Comparison of ENCODE assay signal across 22 mouse cellular contexts in genomic region chr10:12591946-12592345, GRCm38 (mm10).
A peak's percentile ranks its signal among the peaks of the same experiment; 100 is the strongest.
DNase-seq lines count a peak whose midpoint lies in the region; ATAC-seq and TF ChIP-seq lines count a peak whose summit lies in the region.
"Had no signal": no experiment of that assay in that cellular context is flagged by ENCODE, and none has a peak within 500 bp of the region (broad histone marks: within the 10 kb centered on the region; RNA-seq: fewer than 3 reads in every experiment).

No protein-coding gene starts in this region.

- WGBS in liver, adult 2 months: 65% methylated on average over 5 of the region's 5 CpGs
- WGBS in liver, embryonic 11.5 days: 68% methylated on average over 5 of the region's 5 CpGs
- 19% methylated on average over 5 of the region's 5 CpGs for WGBS in kidney, embryonic 15.5 days
- 54% methylated on average over 5 of the region's 5 CpGs for WGBS in midbrain, embryonic 14.5 days

- no peaks in the 10 kb centered on the region for H3K79me2 ChIP-seq in liver, adult 2 months (ENCODE audit: control insufficient read depth, insufficient read depth, low read length)

- no peak overlapping the region for H3K4me2 ChIP-seq in liver, embryonic 11.5 days
- no peak overlapping the region for H3K4me2 ChIP-seq in kidney, embryonic 15.5 days
- H3K4me2 ChIP-seq in midbrain, embryonic 14.5 days (ENCODE audit: low read length): no peak overlapping the region
- H3K4me2 ChIP-seq: forebrain, embryonic 13.5 days; heart, embryonic 15.5 days; limb, embryonic 12.5 days; liver, embryonic 15.5 days; midbrain, embryonic 13.5 days had no signal

- H3K27ac ChIP-seq in liver, adult 2 months (replicated peaks; ENCODE audit: insufficient read depth, low read depth, low read length): no peak overlapping the region
- H3K27ac ChIP-seq in liver, embryonic 11.5 days (ENCODE audit: low read depth, low read length): no peak overlapping the region
- H3K27ac ChIP-seq in kidney, embryonic 15.5 days: peak overlapping the region; percentile 11; the same call in 1 of the 2 replicates
- no peak overlapping the region for H3K27ac ChIP-seq in midbrain, embryonic 14.5 days (replicated peaks; ENCODE audit: low read depth, low read length)
- H3K27ac ChIP-seq: embryonic facial prominence, embryonic 10.5 days; forebrain, embryonic 13.5 days; gastrocnemius, adult 2 months; heart, adult 2 months; heart, embryonic 15.5 days; limb, embryonic 12.5 days; liver, embryonic 15.5 days; midbrain, embryonic 13.5 days; stomach, postnatal 0 days had no signal

- no peaks in the 10 kb centered on the region for H3K27me3 ChIP-seq in liver, adult 2 months (ENCODE audit: control insufficient read depth, insufficient read depth, low read length)
- H3K27me3 ChIP-seq in liver, embryonic 11.5 days (replicated peaks; ENCODE audit: control insufficient read depth, insufficient read depth, low read length): no peaks in the 10 kb centered on the region
- H3K27me3 ChIP-seq in kidney, embryonic 15.5 days: no peaks in the 10 kb centered on the region
- H3K27me3 ChIP-seq in midbrain, embryonic 14.5 days (ENCODE audit: control insufficient read depth, insufficient read depth, low read length): no peaks in the 10 kb centered on the region
- H3K27me3 ChIP-seq: forebrain, embryonic 13.5 days; heart, embryonic 15.5 days; limb, embryonic 12.5 days; liver, embryonic 15.5 days; midbrain, embryonic 13.5 days had no signal

- no peak overlapping the region for H3K9ac ChIP-seq in liver, adult 2 months (ENCODE audit: low read depth, low read length)
- no peak overlapping the region for H3K9ac ChIP-seq in liver, embryonic 11.5 days (ENCODE audit: low read depth, low read length)
- H3K9ac ChIP-seq in kidney, embryonic 15.5 days: no peak overlapping the region
- H3K9ac ChIP-seq in midbrain, embryonic 14.5 days (replicated peaks; ENCODE audit: low read length): no peak overlapping the region
- H3K9ac ChIP-seq: forebrain, embryonic 13.5 days; heart, embryonic 15.5 days; limb, embryonic 12.5 days; liver, embryonic 15.5 days; midbrain, embryonic 13.5 days had no signal

- H3K4me3 ChIP-seq in liver, adult 2 months (ENCODE audit: insufficient read depth, low read depth, low read length): no peak overlapping the region
- no peak overlapping the region for H3K4me3 ChIP-seq in liver, embryonic 11.5 days (ENCODE audit: low read depth, low read length)
- H3K4me3 ChIP-seq in kidney, embryonic 15.5 days (replicated peaks): no peak overlapping the region
- no peak overlapping the region for H3K4me3 ChIP-seq in midbrain, embryonic 14.5 days (replicated peaks; ENCODE audit: low read depth, low read length)
- H3K4me3 ChIP-seq: embryonic facial prominence, embryonic 10.5 days; forebrain, embryonic 13.5 days; gastrocnemius, adult 2 months; heart, adult 2 months; heart, embryonic 15.5 days; limb, embryonic 12.5 days; liver, embryonic 15.5 days; midbrain, embryonic 13.5 days had no signal

- no peaks in the 10 kb centered on the region for H3K36me3 ChIP-seq in liver, adult 2 months (ENCODE audit: control insufficient read depth, insufficient read depth, low read length)
- H3K36me3 ChIP-seq in liver, embryonic 11.5 days (ENCODE audit: control insufficient read depth, insufficient read depth, low read length): no peaks in the 10 kb centered on the region
- no peaks in the 10 kb centered on the region for H3K36me3 ChIP-seq in kidney, embryonic 15.5 days
- no peaks in the 10 kb centered on the region for H3K36me3 ChIP-seq in midbrain, embryonic 14.5 days (ENCODE audit: control insufficient read depth, insufficient read depth, low read length)
- H3K36me3 ChIP-seq: embryonic facial prominence, embryonic 10.5 days; heart, embryonic 15.5 days; limb, embryonic 12.5 days; liver, embryonic 15.5 days; midbrain, embryonic 13.5 days had no signal

- ATAC-seq in liver, embryonic 11.5 days (replicated peaks; ENCODE audit: low FRiP score): no peak
- peak; percentile 98 for ATAC-seq in kidney, embryonic 15.5 days (replicated peaks; ENCODE audit: low FRiP score)
- no peak for ATAC-seq in midbrain, embryonic 14.5 days (ENCODE audit: low FRiP score, low TSS enrichment)
- ATAC-seq: forebrain, embryonic 13.5 days; midbrain, embryonic 13.5 days had no signal

- peaks cover 4% of the 10 kb centered on the region; the same call in 1 of the 2 replicates for H3K4me1 ChIP-seq in liver, adult 2 months (ENCODE audit: control insufficient read depth, insufficient read depth, low read length)
- no peaks in the 10 kb centered on the region for H3K4me1 ChIP-seq in liver, embryonic 11.5 days (replicated peaks; ENCODE audit: control insufficient read depth, insufficient read depth, low read length)
- 0 out of 2 replicates have a peak, but pooled peaks cover 10% of the 10 kb centered on the region for H3K4me1 ChIP-seq in kidney, embryonic 15.5 days
- H3K4me1 ChIP-seq in midbrain, embryonic 14.5 days (ENCODE audit: control insufficient read depth, insufficient read depth, low read length): no peaks in the 10 kb centered on the region
- H3K4me1 ChIP-seq: embryonic facial prominence, embryonic 10.5 days; heart, embryonic 15.5 days; limb, embryonic 12.5 days; liver, embryonic 15.5 days had no signal

- no peaks in the 10 kb centered on the region for H3K9me3 ChIP-seq in liver, embryonic 11.5 days (ENCODE audit: control insufficient read depth, low read length)
- H3K9me3 ChIP-seq in kidney, embryonic 15.5 days (replicated peaks): no peaks in the 10 kb centered on the region
- no peaks in the 10 kb centered on the region for H3K9me3 ChIP-seq in midbrain, embryonic 14.5 days (ENCODE audit: control insufficient read depth, low read length)
- H3K9me3 ChIP-seq: embryonic facial prominence, embryonic 10.5 days; forebrain, embryonic 13.5 days; heart, embryonic 15.5 days; limb, embryonic 12.5 days; liver, embryonic 15.5 days; midbrain, embryonic 13.5 days had no signal

- DNase-seq in liver, adult 2 months (ENCODE audit: extremely low read depth, low read depth, low spot score): peak; percentile 13
- no peak for DNase-seq in liver, embryonic 11.5 days (ENCODE audit: low spot score)
- DNase-seq in embryo, embryonic 11 days: peak; percentile 41
- peak; percentile 47 for DNase-seq in lung, postnatal 10 days
- DNase-seq in midbrain, embryonic 14.5 days: no peak
- DNase-seq in frontal cortex, postnatal 14 days (ENCODE audit: low spot score in 2 of 2): no peak
- DNase-seq in cerebellum, postnatal 14 days: no peak
- DNase-seq: B cell, adult 2 months; cerebellum, adult 9-11 months; gastrocnemius, adult 2 months; heart, adult 2 months; layer of hippocampus, adult 9-11 months; right cerebral cortex, postnatal 25 days; thymus, postnatal 14 days had no signal

- TF ChIP-seq CTCF in liver, adult 2 months (IDR thresholded peaks at IDR 0.05; ENCODE audit: low read depth, low read length): no peak

- TF ChIP-seq POLR2A in liver, adult 2 months (IDR thresholded peaks at IDR 0.05; ENCODE audit: extremely low read depth, insufficient read depth, low read length): no peak

Comparison
In these comparisons a context has a peak if more than half of its experiments do, and no peak if none do; other contexts are left out.
1. DNase-seq: peak in liver, adult 2 months (single experiment), embryo, embryonic 11 days (single experiment) and lung, postnatal 10 days (single experiment); none in liver, embryonic 11.5 days (single experiment), midbrain, embryonic 14.5 days (single experiment), frontal cortex, postnatal 14 days (0 of 2) and cerebellum, postnatal 14 days (0 of 2).